Mouse (Mus musculus) layer of hippocampus, postnatal 14 days (tissue): Measurements from ENCODE around the gene Tmem131l. TPM values are rescaled to one million over a fixed set of nuclear protein-coding genes. Genes with fewer than 3 reads are reported as not detected.

ENCODE experiments used
- DNase-seq, 2 experiments: peaks; one replicate each; pipeline ENCODE4 v3.0.0; 2021 to 2022; ENCODE audit warnings: low spot score in 2 of 2, mixed read lengths in 1 of 2
- long read RNA-seq, 2 experiments: library from polyadenylated mRNA; stranded (forward); transcript quantifications; one replicate each; pipeline ENCODE4 v2.0.0; 2021
- total RNA-seq, 2 experiments: library from RNA; stranded (reverse); gene quantifications; 2 replicates each; pipeline ENCODE4 v1.2.3; 2021

The Tmem131l gene
- total RNA-seq, result 10 to 100 TPM; 31.2 to 42.6 TPM
- long read RNA-seq, experiment 1, full-length matches to known transcripts, result 1 of 11 reads
- long read RNA-seq, experiment 1, partial matches to known transcripts, result 3 of 11 reads
- long read RNA-seq, experiment 1, other reads (novel, unspliced or antisense), result 7 of 11 reads
- long read RNA-seq, experiment 2, full-length matches to known transcripts, result 2 of 10 reads
- long read RNA-seq, experiment 2, partial matches to known transcripts, result 3 of 10 reads
- long read RNA-seq, experiment 2, other reads (novel, unspliced or antisense), result 5 of 10 reads

DNA sequence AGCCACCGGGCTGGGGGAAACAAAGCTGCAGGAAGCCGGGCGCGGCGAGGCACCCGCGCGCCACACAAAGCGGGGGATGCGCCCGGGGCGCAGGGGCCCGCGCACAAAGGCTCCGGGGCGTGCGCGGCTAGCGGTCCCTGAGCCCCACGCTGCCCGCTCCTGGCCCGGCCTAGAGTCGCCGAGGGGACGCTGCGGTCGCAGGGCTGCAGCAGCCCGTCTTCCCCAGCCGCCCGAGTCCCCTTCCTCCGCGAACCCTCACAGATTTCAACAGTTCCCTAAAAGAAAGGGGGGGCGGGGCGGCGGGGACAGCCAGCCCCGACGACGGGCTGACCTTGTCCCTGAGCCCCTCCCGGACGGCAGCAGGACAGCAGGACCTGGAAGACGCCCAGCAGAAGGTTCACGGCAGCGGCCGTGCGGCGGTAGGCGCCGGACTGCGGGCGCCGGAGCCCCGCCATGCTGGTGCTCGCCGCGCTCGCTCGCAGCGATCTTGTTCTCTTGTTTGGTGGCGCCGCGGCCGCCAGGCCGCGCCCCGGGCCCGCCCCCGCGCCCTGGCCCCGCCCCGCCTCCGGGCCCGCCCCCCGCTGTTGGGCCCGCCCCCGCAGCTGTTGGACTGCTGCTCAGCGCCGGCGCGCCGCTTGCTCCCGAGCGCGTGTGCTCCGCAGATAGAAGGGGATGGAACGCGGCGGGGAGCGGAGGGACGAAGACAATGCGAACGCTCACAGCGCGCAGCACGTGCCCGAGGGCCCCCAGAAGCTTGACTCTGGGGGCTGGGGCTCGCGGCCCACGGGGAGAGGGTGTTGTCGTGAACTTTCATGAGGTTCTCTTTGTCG is at the start of gene Tmem131l:
Gene Tmem131l (minus strand): TSS at position 530 of the 830 bp plus-strand sequence.
- DNase-seq, result peak; percentile 74

DNA sequence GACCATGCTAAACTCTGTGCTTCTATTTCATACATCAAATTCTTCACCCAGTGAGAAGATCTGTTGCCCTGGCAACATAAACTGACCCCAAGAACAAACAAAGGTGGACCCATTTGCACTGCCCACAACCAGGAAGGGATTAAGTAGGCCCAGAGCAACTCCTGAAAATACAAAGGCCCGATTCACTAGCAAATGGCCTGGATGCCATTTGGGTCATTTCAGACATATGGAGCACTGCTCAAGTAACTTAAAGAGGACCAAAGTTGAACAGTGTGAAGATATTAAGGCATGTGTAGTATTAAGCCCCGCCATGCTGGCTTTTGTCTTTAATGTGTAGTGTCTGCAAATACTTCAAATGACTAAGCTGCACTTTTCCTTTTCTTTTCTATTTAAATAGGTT is 46.9 kb upstream of the Tmem131l start:
- DNase-seq, result no peak

DNA sequence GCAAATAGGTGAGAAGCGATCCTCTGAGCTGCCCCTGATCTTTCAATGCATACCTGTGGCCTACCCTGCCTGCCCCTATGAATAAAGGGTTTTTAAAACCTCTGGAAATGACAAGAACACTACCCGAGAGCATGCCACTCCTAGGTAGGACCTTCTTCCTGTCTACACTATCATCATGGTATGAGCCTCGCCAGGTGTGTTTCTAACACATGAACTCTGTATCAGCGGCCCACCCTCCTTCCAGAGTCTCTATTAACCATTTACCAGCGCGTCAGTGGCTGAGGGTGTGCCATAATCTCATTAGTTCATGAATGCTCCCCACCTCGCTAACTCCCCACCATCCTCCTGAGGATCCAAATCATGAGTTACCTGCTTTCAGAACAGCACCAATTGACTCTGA is 46.4 kb upstream of the Tmem131l start:
- DNase-seq, result no peak

- no peak for DNase-seq
Measured at GRCm38 (mm10) chr3:84085429-84085828, 45.5 kb upstream of the Tmem131l start.

DNA sequence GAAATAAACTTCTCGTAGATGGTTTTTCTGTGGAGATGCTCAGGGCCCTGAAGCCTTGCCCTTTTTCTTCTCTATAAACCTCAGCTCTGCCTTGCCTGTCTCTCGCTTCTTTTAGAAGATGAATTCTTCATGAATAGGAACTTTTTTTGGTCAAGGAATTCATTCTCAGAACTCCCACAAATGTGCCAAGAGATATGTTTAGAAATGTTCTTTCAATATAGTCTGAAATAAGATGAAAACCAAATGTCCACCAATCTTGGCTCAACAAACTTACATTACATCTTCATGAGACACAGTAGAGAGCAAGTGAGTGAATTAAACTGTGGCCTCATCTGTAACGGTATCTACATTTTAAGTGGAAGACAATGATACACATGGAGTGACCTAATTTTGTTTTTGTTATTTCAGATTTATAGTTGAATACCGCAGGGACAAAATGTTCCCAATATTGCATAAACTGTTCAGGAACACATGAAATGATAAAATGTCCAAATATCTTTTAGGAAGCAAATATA is 41.3 kb upstream of the Tmem131l start:
- DNase-seq, result no peak

DNA sequence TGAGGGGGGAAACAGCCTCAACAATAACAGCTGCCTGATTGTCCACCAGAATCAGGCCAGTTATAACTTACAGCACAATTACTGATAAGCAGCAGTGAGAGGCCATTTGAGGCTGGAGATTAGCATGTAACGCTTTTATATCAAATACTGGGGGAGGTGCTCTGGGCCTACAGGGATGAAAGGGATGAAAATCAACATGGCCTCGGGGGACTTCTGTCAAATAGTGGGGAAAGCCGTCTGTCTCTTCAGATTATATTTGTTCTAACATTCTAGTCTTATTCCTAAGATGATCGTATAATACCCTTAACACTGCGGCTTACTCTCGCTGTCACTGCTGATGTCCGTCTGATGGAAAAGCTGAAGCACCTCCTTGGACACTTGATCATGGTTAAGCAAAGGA is 40.1 kb upstream of the Tmem131l start:
- no peak for DNase-seq

DNA sequence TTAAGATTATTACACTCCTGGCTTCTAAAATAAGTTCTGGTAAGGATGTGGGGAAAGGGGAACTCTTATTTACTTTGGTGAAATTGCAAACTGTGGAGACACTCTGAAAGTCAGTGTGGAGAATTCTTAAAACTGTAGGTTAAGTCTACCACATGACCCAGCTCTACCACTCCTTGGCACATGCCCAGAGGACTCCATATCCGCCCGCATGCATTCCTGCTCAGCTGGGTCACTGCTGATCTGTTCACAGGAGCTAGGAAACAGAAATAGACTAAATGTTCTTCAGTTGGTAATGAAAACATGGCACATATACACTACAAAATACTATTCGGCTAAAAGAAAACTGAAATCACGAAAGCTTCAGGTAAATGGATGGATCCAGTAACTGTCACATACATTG is 37.5 kb upstream of the Tmem131l start:
- no peak for DNase-seq

GRCm38 (mm10) chr3:84076543-84077332 is 36.8 kb upstream of the Tmem131l start:
- DNase-seq, result no peak

GRCm38 (mm10) chr3:84075516-84075915 is 35.5 kb upstream of the Tmem131l start:
- DNase-seq, result no peak

- DNase-seq, result no peak
Measured at GRCm38 (mm10) chr3:84074777-84075176, 34.8 kb upstream of the Tmem131l start.

DNA sequence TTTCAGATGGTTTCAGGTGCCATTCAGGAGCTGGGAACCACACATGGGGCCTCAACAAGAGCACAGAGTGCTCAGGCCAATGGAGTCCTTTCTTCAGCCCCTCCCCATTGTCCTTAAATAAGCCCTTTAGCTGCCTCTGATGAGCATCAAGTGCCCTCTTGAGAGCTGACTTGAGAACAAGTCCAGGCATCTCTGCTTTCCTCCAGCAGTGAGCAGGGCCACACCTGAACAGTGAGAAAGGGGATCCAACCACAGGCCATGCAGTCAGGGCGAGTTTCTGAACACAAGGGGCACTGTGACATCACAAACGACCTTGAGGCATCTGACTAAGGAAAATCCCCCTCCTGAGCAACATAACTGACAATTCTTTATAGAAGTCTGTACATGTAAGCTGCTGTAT is 31.7 kb upstream of the Tmem131l start:
- no peak for DNase-seq

DNA sequence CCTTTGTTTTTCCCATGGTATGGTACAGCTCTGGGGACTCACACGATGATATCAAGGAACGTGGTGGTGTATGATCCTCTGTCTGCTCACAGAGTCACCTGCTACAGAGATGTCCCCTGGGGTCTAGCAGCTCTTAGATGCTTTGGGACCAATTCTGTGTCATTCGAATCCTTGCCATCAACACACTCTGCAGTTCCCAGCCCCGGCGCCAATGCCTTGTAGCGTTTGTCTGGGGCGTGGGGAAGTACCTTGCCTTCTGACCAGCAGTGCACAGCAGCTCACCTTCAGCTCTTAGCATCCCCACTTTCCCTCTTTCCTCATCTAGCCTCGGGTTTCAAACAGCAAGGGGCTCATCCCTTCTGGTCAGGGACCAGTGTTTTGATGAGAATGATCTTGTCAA is 30.8 kb upstream of the Tmem131l start:
- DNase-seq, result no peak

- no peak for DNase-seq
Measured at GRCm38 (mm10) chr3:84068831-84069709, 29.1 kb upstream of the Tmem131l start.

DNA sequence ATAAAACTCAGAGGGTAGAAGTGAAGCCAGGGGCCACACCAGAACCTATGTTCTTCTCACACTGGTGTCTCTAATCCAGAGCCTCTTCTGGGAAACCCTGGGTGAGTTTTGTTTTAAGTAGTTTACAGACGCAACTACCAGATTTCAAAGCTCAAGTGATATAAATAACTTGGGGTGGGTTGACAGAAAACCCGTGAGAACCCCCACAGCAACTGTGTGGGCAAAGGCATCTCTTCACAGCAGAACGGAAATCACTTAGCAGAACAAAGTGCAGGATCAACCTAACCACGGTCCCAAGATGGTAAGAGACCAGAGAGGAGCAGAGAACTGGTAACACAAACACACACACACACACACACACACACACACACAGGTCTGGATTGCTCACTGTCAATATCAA is 25.9 kb upstream of the Tmem131l start:
- no peak for DNase-seq

DNA sequence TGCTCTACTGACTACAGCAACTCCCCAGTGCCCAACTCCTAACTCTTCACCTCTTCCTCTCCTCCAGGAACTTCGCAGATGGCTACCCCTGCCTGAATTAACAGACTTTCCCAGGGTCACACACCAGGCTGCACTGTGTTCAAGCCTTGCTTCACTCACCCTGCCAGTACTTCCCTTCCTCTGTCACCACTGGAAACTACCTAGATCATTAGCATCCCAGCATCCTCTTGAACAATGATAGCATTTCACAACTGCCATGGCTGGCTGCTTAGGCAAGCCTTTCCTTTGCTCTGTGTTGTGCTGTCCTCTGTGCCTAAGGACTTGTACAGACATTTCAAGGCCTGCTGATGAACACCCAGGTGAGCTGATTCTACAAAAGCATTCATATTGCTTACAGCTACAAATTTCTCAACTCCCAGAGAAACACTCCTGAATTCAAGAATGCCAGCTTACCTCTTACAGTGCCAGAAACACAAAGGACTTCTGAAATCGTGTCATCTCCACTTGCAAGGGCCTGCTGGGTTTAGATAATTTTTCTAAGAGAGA is 23.5 kb upstream of the Tmem131l start:
- no peak for DNase-seq

GRCm38 (mm10) chr3:84061523-84062453 is 21.8 kb upstream of the Tmem131l start:
- DNase-seq, result no peak

- no peak for DNase-seq
Measured at GRCm38 (mm10) chr3:84060946-84061345, 21.0 kb upstream of the Tmem131l start.

- no peak for DNase-seq
Measured at GRCm38 (mm10) chr3:84060128-84060527, 20.2 kb upstream of the Tmem131l start.

DNA sequence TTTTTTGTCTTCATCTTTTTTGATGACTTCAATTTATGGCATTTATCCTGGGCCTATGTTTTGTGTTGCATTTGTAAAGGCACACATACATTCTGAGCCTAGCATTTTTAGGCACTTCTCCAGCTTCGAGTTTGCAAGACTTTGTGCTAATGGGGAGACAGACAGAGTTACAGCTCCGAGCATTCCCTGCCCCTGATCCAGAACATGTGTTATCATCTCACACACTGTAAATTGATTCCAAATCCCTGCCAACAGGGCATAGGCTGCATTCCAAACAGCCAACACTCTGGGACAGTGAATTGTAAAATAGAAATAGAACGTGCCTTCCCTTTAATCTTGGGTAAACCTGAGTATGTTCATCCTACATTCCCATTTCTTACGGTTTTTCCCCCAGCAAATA is 19.7 kb upstream of the Tmem131l start:
- peak in 1 of 2 experiments; percentile 31 for DNase-seq
